Mouse (Mus musculus) brain, embryonic 14.5 days (tissue): ENCODE results near the gene Siah1a.

Experiments used
- CTCF ChIP-seq: fragments of 200-500 bp; IDR thresholded peaks from 2 replicates; pipeline ENCODE4 v1.5.1; 2012; ENCODE audit warnings: inconsistent platforms, mild to moderate bottlenecking, moderate library complexity, borderline replicate concordance; ENCODE audit not compliant: insufficient read depth, insufficient read length; ENCODE audit errors: extremely low read depth
- POLR2A ChIP-seq: fragments of 200-500 bp; IDR thresholded peaks from 2 replicates; pipeline ENCODE4 v1.6.1; 2012; ENCODE audit warnings: mild to moderate bottlenecking, inconsistent platforms, borderline replicate concordance; ENCODE audit not compliant: poor library complexity, insufficient read depth, insufficient read length, severe bottlenecking; ENCODE audit errors: extremely low read depth

DNA sequence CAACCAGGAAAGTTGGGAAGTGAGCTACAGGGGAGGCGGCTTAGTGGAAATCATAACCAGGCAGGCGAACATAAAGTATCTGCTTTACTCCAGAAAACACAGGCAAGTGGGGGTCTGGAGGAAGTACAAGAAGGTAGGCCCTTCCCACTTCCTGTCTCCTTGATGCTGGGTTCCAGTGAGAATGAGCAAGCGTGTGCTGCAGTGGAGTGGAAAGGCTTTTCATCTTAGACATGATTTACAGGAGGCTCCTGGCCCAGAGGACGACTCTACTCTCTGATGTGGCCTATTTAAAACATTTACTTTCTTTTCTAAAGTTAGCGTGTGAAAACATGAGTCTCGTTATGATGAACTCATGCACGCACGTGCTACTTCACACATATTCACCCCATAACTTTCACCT is 33.5 kb upstream of the Siah1a start:
- TF ChIP-seq POLR2A (no peak), CTCF (no peak)
